Mouse (Mus musculus): ENCODE data around the gene Mettl8. TPM values are rescaled to one million over a fixed set of nuclear protein-coding genes. Genes with fewer than 3 reads are reported as not detected.

Mettl8 gene
- total and polyA plus RNA-seq, 3 experiments: 20.0 to 21.7 TPM; not detected in 1

GRCm38 (mm10) chr2:71023986-71024385, 31.4 kb downstream of the Mettl8 start:
- Histone ChIP-seq H3K36me3 (ENCODE audit: control insufficient read depth in 1 of 2, insufficient read depth in 2 of 2, low read length in 2 of 2) (peaks cover 0 to 5% of the 10 kb centered on the region in 2 experiments; a peak in 2 of 4 replicates), H3K9me3 (replicated peaks; ENCODE audit: insufficient read depth, low read length) (no peaks in the 10 kb centered on the region), H3K79me2 (ENCODE audit: control insufficient read depth, insufficient read depth, low read length, poor library complexity) (peaks cover 4% of the 10 kb centered on the region; the same call in 1 of the 2 replicates), H3K27ac (ENCODE audit: control insufficient read depth, low read depth, low read length) (no peak overlapping the region), H3K27me3 (ENCODE audit: control insufficient read depth in 1 of 2, insufficient read depth in 2 of 2, low read length in 2 of 2) (no peaks in the 10 kb centered on the region), H3K4me1 (ENCODE audit: control insufficient read depth in 1 of 2, insufficient read depth in 2 of 2, low read length in 2 of 2) (peaks cover 0 to 5% of the 10 kb centered on the region in 2 experiments; a peak in 2 of 4 replicates), H3K4me3 (ENCODE audit: control insufficient read depth in 1 of 2, insufficient read depth in 1 of 2, low read depth in 2 of 2, low read length in 2 of 2) (no peak overlapping the region), H3K9ac (ENCODE audit: control insufficient read depth, low read depth, low read length, poor library complexity, severe bottlenecking) (no peak overlapping the region)
- DNase-seq (ENCODE audit: low read depth, low spot score): no peak
- no peak for TF ChIP-seq CTCF (IDR thresholded peaks at IDR 0.05 in 2 of 3, conservative IDR thresholded peaks at IDR 0.05 in 1 of 3; ENCODE audit: control insufficient read depth in 1 of 3, insufficient read depth in 1 of 3, low read depth in 2 of 3, low read length in 3 of 3, poor library complexity in 1 of 3, severe bottlenecking in 1 of 3)
- TF ChIP-seq NRF1 (IDR thresholded peaks at IDR 0.05; ENCODE audit: insufficient read depth, low read depth, low read length, poor library complexity, severe bottlenecking): no peak
- TF ChIP-seq ZNF384 (IDR thresholded peaks at IDR 0.05; ENCODE audit: low read depth, low read length): no peak
- no peak for TF ChIP-seq ZC3H11A (IDR thresholded peaks at IDR 0.05; ENCODE audit: low read depth, low read length)
- no peak for TF ChIP-seq MAFK (IDR thresholded peaks at IDR 0.05; ENCODE audit: borderline replicate concordance, low read depth, low read length)
- TF ChIP-seq POLR2AphosphoS5 (IDR thresholded peaks at IDR 0.05; ENCODE audit: borderline replicate concordance, low read depth, low read length): no peak

- no peak for TF ChIP-seq CHD1 (IDR thresholded peaks at IDR 0.05; ENCODE audit: low read depth, low read length)
- TF ChIP-seq CTCF (IDR thresholded peaks at IDR 0.05 in 2 of 3, conservative IDR thresholded peaks at IDR 0.05 in 1 of 3; ENCODE audit: control insufficient read depth in 1 of 3, insufficient read depth in 1 of 3, low read depth in 2 of 3, low read length in 3 of 3, poor library complexity in 1 of 3, severe bottlenecking in 1 of 3): no peak
- TF ChIP-seq BHLHE40 (IDR thresholded peaks at IDR 0.05; ENCODE audit: borderline replicate concordance, low read depth, low read length): no peak
- TF ChIP-seq SIN3A (IDR thresholded peaks at IDR 0.05; ENCODE audit: low read length): no peak
- no peak for TF ChIP-seq MAZ (IDR thresholded peaks at IDR 0.05; ENCODE audit: low read depth, low read length)
- no peak for TF ChIP-seq ZC3H11A (IDR thresholded peaks at IDR 0.05; ENCODE audit: low read depth, low read length)
- TF ChIP-seq MXI1 (IDR thresholded peaks at IDR 0.05; ENCODE audit: low read depth, low read length): no peak
- no peak for TF ChIP-seq TCF12 (IDR thresholded peaks at IDR 0.05; ENCODE audit: low read depth, low read length)
- TF ChIP-seq E2F4 (IDR thresholded peaks at IDR 0.05; ENCODE audit: borderline replicate concordance, low read depth, low read length): no peak
- TF ChIP-seq KAT2A (conservative IDR thresholded peaks at IDR 0.05; ENCODE audit: low read depth, low read length): no peak
- no peak for TF ChIP-seq ETS1 (IDR thresholded peaks at IDR 0.05; ENCODE audit: low read depth, low read length)
- no peak for TF ChIP-seq NRF1 (IDR thresholded peaks at IDR 0.05; ENCODE audit: insufficient read depth, low read depth, low read length, poor library complexity, severe bottlenecking)
- TF ChIP-seq CHD2 (IDR thresholded peaks at IDR 0.05; ENCODE audit: low read length): no peak
- TF ChIP-seq GABPA (IDR thresholded peaks at IDR 0.05; ENCODE audit: low read depth, low read length): no peak
- no peak for TF ChIP-seq TBP (IDR thresholded peaks at IDR 0.05; ENCODE audit: low read depth, low read length)
- no peak for TF ChIP-seq ZNF384 (IDR thresholded peaks at IDR 0.05; ENCODE audit: low read depth, low read length)
- TF ChIP-seq MYC (IDR thresholded peaks at IDR 0.05; ENCODE audit: low read depth, low read length): no peak
- Histone ChIP-seq H3K4me3 (ENCODE audit: control insufficient read depth in 1 of 2, insufficient read depth in 1 of 2, low read depth in 2 of 2, low read length in 2 of 2) (no peak overlapping the region), H3K79me2 (ENCODE audit: control insufficient read depth, insufficient read depth, low read length, poor library complexity) (peaks cover 4% of the 10 kb centered on the region; the same call in 1 of the 2 replicates), H3K27ac (ENCODE audit: control insufficient read depth, low read depth, low read length) (no peak overlapping the region), H3K9me3 (replicated peaks; ENCODE audit: insufficient read depth, low read length) (no peaks in the 10 kb centered on the region), H3K36me3 (ENCODE audit: control insufficient read depth in 1 of 2, insufficient read depth in 2 of 2, low read length in 2 of 2) (peaks cover 0 to 5% of the 10 kb centered on the region in 2 experiments; a peak in 2 of 4 replicates), H3K9ac (ENCODE audit: control insufficient read depth, low read depth, low read length, poor library complexity, severe bottlenecking) (no peak overlapping the region), H3K27me3 (ENCODE audit: control insufficient read depth in 1 of 2, insufficient read depth in 2 of 2, low read length in 2 of 2) (no peaks in the 10 kb centered on the region), H3K4me1 (ENCODE audit: control insufficient read depth in 1 of 2, insufficient read depth in 2 of 2, low read length in 2 of 2) (peaks cover 0 to 5% of the 10 kb centered on the region in 2 experiments; a peak in 2 of 4 replicates)
- DNase-seq (ENCODE audit: low read depth, low spot score): no peak
Observed at GRCm38 (mm10) chr2:71022991-71023390, 32.4 kb downstream of the Mettl8 start.
